Mouse (Mus musculus) lung, postnatal 4 days (tissue): Measurements from ENCODE around the gene Fbxw10.

ENCODE experiments used
- DNase-seq, 2 experiments: peaks; one replicate each; pipeline ENCODE4 v3.0.0; 2021

Gene Fbxw10

DNA sequence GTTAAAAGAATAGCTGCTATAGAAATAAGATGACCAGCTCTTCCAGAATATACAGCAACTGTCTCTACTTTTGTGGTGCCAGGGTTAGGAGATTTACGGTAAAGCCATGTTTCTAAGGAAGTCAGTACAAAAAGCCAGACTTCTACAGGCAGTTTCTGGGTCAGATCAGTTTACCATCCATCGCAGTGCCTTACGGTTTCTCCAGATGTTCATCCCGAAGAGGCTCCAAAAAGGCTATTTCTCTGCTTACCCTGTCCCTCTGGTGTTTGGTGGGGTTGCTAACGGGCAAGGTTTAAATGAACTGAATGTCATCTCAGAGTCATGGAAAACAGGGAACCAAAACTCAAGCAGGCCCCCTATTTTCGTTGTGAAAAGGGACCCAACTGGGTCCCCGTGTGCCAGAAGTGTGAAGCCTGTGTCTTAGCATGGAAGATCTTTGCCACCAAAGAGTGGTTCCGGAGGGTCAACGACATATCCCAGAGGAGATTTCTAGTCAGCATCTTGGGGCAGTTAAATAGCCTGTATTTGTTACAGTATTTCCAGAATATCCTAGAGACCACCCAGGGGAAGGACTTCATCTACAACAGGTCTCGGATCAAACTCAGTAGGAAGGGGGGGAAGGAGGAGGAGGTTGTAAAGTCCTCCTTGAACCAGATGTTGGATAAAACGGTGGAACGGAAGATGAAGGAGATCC, at the start of gene Fbxw10:
Gene Fbxw10 (plus strand): TSS at position 109 of the 694 bp plus-strand sequence.
- DNase-seq, result peak in 1 of 2 experiments; percentile 18

- DNase-seq, result no peak
Observed at GRCm38 (mm10) chr11:62804119-62804518, 42.8 kb upstream of the Fbxw10 start.

GRCm38 (mm10) chr11:62807965-62808364, 38.9 kb upstream of the Fbxw10 start:
- no peak for DNase-seq

GRCm38 (mm10) chr11:62809201-62809600, 37.7 kb upstream of the Fbxw10 start:
- DNase-seq, result peak in 1 of 2 experiments; percentile 43

GRCm38 (mm10) chr11:62812268-62812667, 34.6 kb upstream of the Fbxw10 start:
- no peak for DNase-seq

DNA sequence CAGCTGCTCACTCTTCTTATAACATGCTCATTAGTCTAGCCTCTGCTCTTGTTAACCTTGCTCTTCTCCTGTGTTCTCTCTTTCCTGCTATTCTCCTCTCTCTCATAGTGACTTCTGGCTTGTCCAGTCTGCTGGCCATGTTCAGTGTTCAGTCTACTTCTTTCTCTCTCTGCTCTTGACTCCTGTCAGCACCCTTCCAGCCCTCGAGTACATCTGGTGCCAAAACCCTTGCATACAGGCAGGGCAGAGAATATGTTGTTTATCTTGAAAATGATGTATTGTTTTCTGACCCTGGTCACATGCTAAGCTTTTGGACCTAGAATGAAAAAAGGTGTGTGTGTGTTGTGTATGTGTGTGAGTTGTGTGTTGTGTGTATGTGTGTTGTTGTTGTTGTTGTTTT, 33.4 kb upstream of the Fbxw10 start:
- no peak for DNase-seq

- DNase-seq, result peak; percentile 62 to 85
Observed at GRCm38 (mm10) chr11:62813970-62814624, 32.8 kb upstream of the Fbxw10 start.

GRCm38 (mm10) chr11:62814625-62815024, 32.2 kb upstream of the Fbxw10 start:
- DNase-seq, result peak; percentile 14 to 28

GRCm38 (mm10) chr11:62815438-62815837, 31.4 kb upstream of the Fbxw10 start:
- no peak for DNase-seq

- no peak for DNase-seq
Observed at GRCm38 (mm10) chr11:62816591-62816990, 30.3 kb upstream of the Fbxw10 start.

- DNase-seq, result no peak
Observed at GRCm38 (mm10) chr11:62819059-62819686, 27.7 kb upstream of the Fbxw10 start.

DNA sequence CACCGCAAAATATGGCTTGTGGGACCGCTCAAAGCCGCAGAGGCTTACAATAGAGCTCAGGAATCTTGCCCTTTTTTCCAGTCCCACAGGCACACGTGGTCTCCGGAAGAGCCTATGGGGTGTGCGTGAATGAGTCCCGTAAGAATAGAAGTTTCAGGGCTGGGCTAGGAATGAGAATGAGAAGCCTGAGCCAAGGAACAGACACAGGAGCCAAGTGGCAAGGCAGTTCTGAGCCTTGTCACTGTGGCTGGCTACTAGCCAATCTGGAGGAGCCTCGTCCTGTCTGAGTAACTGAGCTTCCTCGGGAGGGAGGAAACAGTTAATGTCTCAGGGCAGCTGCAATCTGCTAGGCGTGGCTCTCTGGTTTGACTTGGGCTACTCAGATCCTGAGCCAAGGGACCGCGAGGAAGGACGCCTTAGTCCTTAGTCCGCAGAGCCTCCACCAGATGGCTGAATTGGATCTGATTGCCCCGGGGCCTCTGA, 26.8 kb upstream of the Fbxw10 start, which contains the start of gene Trim16:
Gene Trim16 (plus strand): TSS at position 173 of the 483 bp plus-strand sequence.
- DNase-seq, result peak; percentile 86 to 91

DNA sequence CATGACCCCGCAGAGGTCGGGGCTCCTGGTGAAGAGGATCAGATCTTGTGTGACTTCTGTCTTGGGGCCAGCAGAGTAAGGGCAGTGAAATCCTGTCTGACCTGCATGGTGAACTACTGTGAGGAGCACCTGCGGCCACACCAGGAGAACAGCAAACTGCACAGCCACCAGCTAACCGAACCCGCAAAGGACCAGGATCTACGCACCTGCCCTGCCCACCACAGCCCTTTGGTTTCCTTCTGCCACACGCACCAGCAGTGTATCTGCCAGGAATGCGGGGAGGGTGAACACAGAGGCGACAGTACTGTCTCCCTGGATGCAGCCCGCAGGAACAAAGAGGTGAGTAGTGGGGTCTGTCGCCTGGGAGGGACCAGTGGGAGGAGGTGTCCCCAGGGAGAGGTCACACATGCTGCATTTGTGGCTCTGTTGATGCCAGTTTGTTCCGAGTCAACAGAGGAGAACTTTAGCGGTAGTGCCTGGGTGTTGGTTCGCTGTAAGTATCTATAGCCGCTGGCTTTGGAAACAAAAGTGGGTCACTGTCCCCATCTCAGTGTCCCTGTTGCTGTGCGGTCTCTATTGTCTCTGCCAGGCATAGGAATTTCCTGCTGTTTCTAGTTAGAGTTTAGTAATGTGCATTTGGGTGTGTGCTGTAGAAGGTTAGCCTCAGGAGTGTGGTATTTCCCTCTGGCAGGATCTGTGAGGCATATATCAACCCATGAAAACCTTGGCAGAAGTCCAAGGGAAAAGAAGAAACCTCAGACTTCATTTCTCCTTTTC, 26.0 kb upstream of the Fbxw10 start:
- peak; percentile 45 to 49 for DNase-seq

DNA sequence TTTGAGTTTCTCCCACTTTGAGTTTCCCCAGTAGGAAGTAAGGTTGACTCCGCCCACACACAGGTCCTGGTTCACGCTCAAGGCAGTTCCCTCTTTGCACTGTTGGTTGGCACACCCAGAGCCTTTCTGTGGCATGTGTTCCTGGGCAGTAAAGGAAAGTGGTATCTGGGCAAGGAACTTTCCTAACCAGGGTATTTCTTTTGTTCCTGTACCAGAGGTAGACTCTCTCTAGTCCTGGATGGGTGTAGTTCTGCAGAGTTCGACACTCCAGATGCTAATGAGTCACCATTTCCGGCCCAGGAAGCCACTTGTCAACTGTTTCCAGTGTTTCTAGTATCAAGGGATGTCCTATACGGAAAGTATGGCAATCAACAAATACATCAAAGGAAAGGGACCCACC, 25.0 kb upstream of the Fbxw10 start:
- peak; percentile 59 to 60 for DNase-seq

- peak in 1 of 2 experiments; percentile 16 for DNase-seq
Observed at GRCm38 (mm10) chr11:62824211-62824610, 22.7 kb upstream of the Fbxw10 start.

DNA sequence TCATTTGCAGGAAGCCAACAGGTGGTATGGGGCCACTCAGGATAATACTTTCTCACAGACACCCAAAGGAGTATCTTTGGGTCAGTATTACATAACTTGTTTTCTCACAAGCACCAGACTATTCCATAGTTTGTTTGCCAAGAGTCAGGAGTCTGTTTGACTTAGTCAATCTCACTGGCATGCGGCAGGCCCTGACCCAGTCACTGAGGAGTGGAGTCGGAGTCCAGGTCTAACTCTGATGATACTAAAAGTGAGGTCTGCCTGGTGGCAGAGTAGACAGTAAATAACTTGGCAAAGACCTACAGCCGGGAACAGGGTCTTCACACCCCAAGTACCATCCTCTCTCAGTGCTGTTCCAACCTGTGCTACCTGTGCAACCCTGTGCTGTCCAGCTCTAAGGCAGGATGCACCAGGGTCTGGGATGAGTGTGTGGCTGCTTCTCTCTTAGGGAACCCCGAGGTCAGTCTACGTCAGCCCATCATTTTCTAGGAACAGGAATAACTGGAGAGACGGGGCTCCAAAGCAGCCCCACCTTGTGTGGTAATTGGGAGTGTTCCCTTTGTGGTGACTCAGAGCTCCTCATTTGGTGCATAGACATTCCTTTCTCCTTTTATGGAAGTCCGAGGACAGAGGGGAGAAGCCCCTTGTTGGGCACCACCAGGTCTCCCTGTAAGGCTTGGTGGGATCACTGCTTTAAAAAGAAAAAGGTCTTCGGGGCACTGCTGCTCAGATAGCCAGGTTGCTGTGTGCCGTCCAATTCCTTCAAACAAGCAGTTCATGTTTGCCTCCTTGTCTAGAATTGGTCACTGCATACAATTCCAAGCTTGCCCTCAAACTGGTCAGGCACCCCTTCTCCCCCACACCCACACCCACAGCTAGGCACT, 21.4 kb upstream of the Fbxw10 start:
- no peak for DNase-seq

DNA sequence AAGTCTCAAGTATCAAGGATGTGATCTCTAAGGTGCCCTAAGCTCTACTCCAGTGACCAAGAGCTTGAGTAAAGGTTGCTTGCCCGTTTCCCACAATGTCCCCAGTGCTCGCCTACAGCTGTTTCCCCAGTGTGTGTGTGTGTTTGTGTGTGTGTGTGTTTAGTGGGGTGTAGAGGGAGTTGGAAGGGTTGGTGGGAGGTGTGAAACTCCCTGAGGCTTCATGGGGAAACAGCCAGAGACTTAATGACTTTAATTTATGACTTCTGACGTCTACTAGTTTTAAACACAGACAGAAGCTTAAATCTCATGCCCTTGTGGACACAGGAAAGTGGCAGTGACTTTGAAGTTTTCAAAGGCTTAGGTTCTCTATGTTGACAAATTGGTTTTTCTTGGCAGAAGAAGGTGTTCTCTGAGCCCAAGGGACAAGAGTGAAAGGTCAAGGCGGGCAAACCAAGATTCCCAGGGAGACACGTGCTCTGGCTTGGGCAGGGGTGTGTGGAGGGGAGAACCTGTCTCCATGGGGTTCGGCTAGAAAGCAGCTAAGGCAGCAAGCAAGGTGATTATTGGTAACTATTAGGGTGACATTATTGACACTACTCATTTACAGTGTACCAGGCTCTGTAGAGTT, 20.6 kb upstream of the Fbxw10 start:
- DNase-seq, result no peak

- DNase-seq, result no peak
Observed at GRCm38 (mm10) chr11:62827135-62827534, 19.7 kb upstream of the Fbxw10 start.

DNA sequence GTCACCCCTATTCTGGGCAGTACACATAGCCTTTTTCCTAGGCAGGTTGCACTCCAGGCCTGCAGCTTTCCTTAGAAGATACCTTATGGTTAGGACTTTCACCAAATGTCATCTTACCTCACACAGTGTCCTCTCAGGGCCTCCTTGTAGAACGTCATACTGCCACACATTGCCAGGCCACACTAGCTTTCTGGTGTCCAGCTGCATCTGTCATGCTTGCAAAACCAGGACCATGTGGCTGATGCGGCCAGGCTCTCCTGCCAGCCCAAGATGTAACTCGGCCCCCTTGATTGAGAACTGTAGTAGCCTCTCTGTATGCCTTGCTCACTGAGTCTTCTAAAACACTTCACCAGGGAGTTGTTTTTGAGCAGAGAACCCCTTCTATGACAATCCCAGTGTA, 19.0 kb upstream of the Fbxw10 start:
- DNase-seq, result no peak

GRCm38 (mm10) chr11:62830387-62830786, 16.5 kb upstream of the Fbxw10 start:
- no peak for DNase-seq

DNA sequence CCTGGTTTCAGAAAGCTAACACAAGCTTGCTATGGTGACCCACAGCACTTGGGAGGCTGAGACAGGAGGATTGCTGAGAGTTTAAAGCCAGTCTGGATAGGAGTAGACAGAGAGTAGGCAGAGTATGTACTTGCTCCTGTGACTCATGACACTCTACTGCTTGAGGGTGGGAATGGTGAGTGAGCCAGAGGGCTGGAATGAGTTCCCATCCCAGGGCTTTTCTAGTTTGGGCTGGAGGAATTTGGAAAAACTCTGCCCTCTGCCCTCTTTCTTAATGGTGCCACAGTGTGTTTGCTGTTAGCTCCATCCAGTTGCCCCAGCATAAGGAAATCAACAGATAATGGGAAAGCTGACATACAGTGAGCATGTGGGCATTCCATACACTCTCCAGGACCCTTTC, 15.0 kb upstream of the Fbxw10 start:
- DNase-seq, result no peak
